Mouse (Mus musculus): ENCODE results near the gene BC005537.
"Not testable (repeated sequence)": the region's sequence is repeated elsewhere in the genome, so short reads cannot be mapped to it uniquely, and the experiment has no call there.

The BC005537 gene

GRCm38 (mm10) chr13:24801308-24801921 lies at the start of gene BC005537:
Gene BC005537, plus strand, starts transcription at chr13:24801657.
- no peak for DNase-seq (ENCODE audit: extremely low spot score, low spot score)

- DNase-seq (ENCODE audit: extremely low spot score, low spot score): no peak
Observed at GRCm38 (mm10) chr13:24756756-24757155, 44.7 kb upstream of the BC005537 start.

- DNase-seq (ENCODE audit: extremely low spot score, low spot score): no peak
Observed at GRCm38 (mm10) chr13:24757820-24758564, 43.5 kb upstream of the BC005537 start.

- DNase-seq (ENCODE audit: extremely low spot score, low spot score): no peak
Observed at GRCm38 (mm10) chr13:24759451-24759850, 42.0 kb upstream of the BC005537 start.

GRCm38 (mm10) chr13:24760351-24760870 lies 41.0 kb upstream of the BC005537 start:
- DNase-seq (ENCODE audit: extremely low spot score, low spot score): no peak

- no peak for DNase-seq (ENCODE audit: extremely low spot score, low spot score)
Observed at GRCm38 (mm10) chr13:24761083-24761402, 40.4 kb upstream of the BC005537 start.

- DNase-seq (ENCODE audit: extremely low spot score, low spot score): peak; percentile 90
Observed at GRCm38 (mm10) chr13:24761403-24762227, 39.8 kb upstream of the BC005537 start, which contains the start of gene Gmnn. Gene Gmnn, minus strand, starts transcription at chr13:24761923.

GRCm38 (mm10) chr13:24762254-24762653 lies 39.2 kb upstream of the BC005537 start:
- DNase-seq (ENCODE audit: extremely low spot score, low spot score): no peak

GRCm38 (mm10) chr13:24767809-24768208 lies 33.6 kb upstream of the BC005537 start:
- DNase-seq (ENCODE audit: extremely low spot score, low spot score): not testable (repeated sequence)

- DNase-seq (ENCODE audit: extremely low spot score, low spot score): not testable (repeated sequence)
Observed at GRCm38 (mm10) chr13:24771482-24771881, 30.0 kb upstream of the BC005537 start.

- peak; percentile 37 for DNase-seq (ENCODE audit: extremely low spot score, low spot score)
Observed at GRCm38 (mm10) chr13:24776146-24776844, 25.2 kb upstream of the BC005537 start.

GRCm38 (mm10) chr13:24778026-24778425 lies 23.4 kb upstream of the BC005537 start:
- no peak for DNase-seq (ENCODE audit: extremely low spot score, low spot score)

GRCm38 (mm10) chr13:24778706-24779380 lies 22.6 kb upstream of the BC005537 start:
- no peak for DNase-seq (ENCODE audit: extremely low spot score, low spot score)

GRCm38 (mm10) chr13:24781916-24782315 lies 19.5 kb upstream of the BC005537 start:
- no peak for DNase-seq (ENCODE audit: extremely low spot score, low spot score)

GRCm38 (mm10) chr13:24786014-24786490 lies 15.4 kb upstream of the BC005537 start:
- no peak for DNase-seq (ENCODE audit: extremely low spot score, low spot score)

GRCm38 (mm10) chr13:24787477-24787876 lies 14.0 kb upstream of the BC005537 start:
- no peak for DNase-seq (ENCODE audit: extremely low spot score, low spot score)

- DNase-seq (ENCODE audit: extremely low spot score, low spot score): no peak
Observed at GRCm38 (mm10) chr13:24791349-24791748, 10.1 kb upstream of the BC005537 start.

- no peak for DNase-seq (ENCODE audit: extremely low spot score, low spot score)
Observed at GRCm38 (mm10) chr13:24792411-24793045, 8.9 kb upstream of the BC005537 start.

GRCm38 (mm10) chr13:24798686-24799085 lies 2.8 kb upstream of the BC005537 start:
- no peak for DNase-seq (ENCODE audit: extremely low spot score, low spot score)

GRCm38 (mm10) chr13:24799378-24799777 lies 2.1 kb upstream of the BC005537 start:
- DNase-seq (ENCODE audit: extremely low spot score, low spot score): no peak

Measured in neural tube, embryonic 10.5 days (tissue).